Mouse (Mus musculus): ENCODE results near the gene Hlx. TPM values are rescaled to one million over a fixed set of nuclear protein-coding genes. Genes with fewer than 3 reads are reported as not detected.

The Hlx gene
- polyA plus RNA-seq, 1 experiment from 2014 or later, result 10.5 TPM

DNA sequence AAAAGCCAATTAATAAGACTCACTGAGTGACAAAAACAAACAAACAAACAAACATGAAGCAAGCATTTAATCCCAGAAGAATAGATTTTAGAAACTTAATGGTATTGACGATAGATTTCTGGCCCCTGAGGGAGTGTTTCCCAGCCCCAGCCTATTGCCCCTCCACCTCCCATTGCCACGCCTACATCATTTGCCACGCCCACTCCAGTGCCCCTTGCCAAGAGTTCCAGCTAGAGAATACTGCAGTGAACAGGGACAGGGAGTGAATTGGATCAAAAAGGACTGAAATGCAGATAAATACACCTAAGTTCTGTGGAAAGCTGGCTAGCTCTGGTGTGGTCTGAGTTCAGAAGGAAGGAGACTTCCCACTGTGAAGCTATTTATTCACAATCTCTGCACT is 31.4 kb upstream of the Hlx start:
- ATAC-seq (ENCODE audit: insufficient number of reproducible peaks, low FRiP score, low TSS enrichment, low read depth) (no peak), DNase-seq (ENCODE audit: low spot score) (no peak)

DNA sequence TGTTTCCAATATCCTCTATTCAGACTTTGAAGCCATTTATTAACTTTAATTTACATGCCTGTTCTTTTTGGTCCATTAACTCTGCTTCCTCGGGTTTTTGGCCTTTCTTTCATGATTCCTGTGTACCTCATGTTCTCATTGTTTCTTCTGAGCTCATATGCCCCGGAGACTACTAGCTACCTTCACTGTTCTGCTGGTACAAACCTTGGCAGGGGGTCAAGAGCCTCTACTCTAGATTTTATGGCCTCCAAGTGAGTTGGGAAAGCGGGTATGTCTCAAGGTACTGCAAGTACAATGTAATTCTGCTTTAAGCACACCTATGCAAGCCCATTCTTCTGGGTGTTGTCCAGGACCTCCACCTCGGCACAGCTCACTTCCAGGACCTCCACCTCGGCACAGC is 30.5 kb upstream of the Hlx start:
- H3K9me3 ChIP-seq (ENCODE audit: control insufficient read depth, low read length), result no peaks in the 10 kb centered on the region
- H3K27ac ChIP-seq (replicated peaks; ENCODE audit: low read depth, low read length), result no peak overlapping the region
- DNase-seq (ENCODE audit: low spot score) (no peak), ATAC-seq (ENCODE audit: insufficient number of reproducible peaks, low FRiP score, low TSS enrichment, low read depth) (no peak)
- H3K4me1 ChIP-seq (ENCODE audit: control insufficient read depth, insufficient read depth, low read length), result no peaks in the 10 kb centered on the region
- no peaks in the 10 kb centered on the region for H3K27me3 ChIP-seq (ENCODE audit: control insufficient read depth, insufficient read depth, low read length)
- no peak overlapping the region for H3K9ac ChIP-seq (ENCODE audit: low read length)
- 66% methylated on average over 5 of the region's 5 CpGs for WGBS
- no peak overlapping the region for H3K4me2 ChIP-seq (ENCODE audit: low read depth, severe bottlenecking)
- no peaks in the 10 kb centered on the region for H3K36me3 ChIP-seq (ENCODE audit: control insufficient read depth, insufficient read depth, low read length)
- H3K4me3 ChIP-seq (ENCODE audit: low read depth, low read length), result no peak overlapping the region

More for the DNA sequence above, 31.4 kb upstream of the Hlx start:
- no peaks in the 10 kb centered on the region for H3K36me3 ChIP-seq (ENCODE audit: control insufficient read depth, insufficient read depth, low read length)
- no peaks in the 10 kb centered on the region for H3K4me1 ChIP-seq (ENCODE audit: control insufficient read depth, insufficient read depth, low read length)
- H3K9me3 ChIP-seq (ENCODE audit: control insufficient read depth, low read length), result no peaks in the 10 kb centered on the region
- no peak overlapping the region for H3K4me2 ChIP-seq (ENCODE audit: low read depth, severe bottlenecking)
- no peak overlapping the region for H3K27ac ChIP-seq (replicated peaks; ENCODE audit: low read depth, low read length)
- no peak overlapping the region for H3K4me3 ChIP-seq (ENCODE audit: low read depth, low read length)
- no peak overlapping the region for H3K9ac ChIP-seq (ENCODE audit: low read length)
- 46% methylated on average over 3 of the region's 3 CpGs for WGBS
- no peaks in the 10 kb centered on the region for H3K27me3 ChIP-seq (ENCODE audit: control insufficient read depth, insufficient read depth, low read length)

DNA sequence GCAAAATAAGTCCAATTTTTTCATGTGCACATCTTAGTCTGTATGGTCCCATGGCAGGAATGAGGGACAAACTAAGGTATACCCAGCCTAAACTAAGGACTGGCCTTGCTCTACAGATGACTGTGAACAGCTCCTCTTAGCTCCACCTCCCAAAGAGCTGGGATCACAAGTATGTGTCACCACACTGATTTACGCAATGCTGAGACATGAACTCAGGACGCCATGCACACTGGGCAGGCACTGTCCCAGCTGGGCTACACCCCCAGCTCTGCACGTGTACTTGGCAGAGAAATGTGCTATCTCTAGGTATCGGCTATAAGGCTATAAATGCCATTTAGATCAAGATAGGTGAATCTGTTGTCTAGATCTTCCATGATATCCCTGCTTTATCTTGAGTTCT is 29.6 kb upstream of the Hlx start:
- no peaks in the 10 kb centered on the region for H3K36me3 ChIP-seq (ENCODE audit: control insufficient read depth, insufficient read depth, low read length)
- no peak overlapping the region for H3K4me3 ChIP-seq (ENCODE audit: low read depth, low read length)
- DNase-seq (ENCODE audit: low spot score), result no peak
- H3K9ac ChIP-seq (ENCODE audit: low read length), result no peak overlapping the region
- no peaks in the 10 kb centered on the region for H3K9me3 ChIP-seq (ENCODE audit: control insufficient read depth, low read length)
- ATAC-seq (ENCODE audit: insufficient number of reproducible peaks, low FRiP score, low TSS enrichment, low read depth), result no peak
- no peak overlapping the region for H3K27ac ChIP-seq (replicated peaks; ENCODE audit: low read depth, low read length)
- no peaks in the 10 kb centered on the region for H3K4me1 ChIP-seq (ENCODE audit: control insufficient read depth, insufficient read depth, low read length)
- 75% methylated on average over 4 of the region's 4 CpGs for WGBS
- no peak overlapping the region for H3K4me2 ChIP-seq (ENCODE audit: low read depth, severe bottlenecking)
- H3K27me3 ChIP-seq (ENCODE audit: control insufficient read depth, insufficient read depth, low read length), result no peaks in the 10 kb centered on the region

DNA sequence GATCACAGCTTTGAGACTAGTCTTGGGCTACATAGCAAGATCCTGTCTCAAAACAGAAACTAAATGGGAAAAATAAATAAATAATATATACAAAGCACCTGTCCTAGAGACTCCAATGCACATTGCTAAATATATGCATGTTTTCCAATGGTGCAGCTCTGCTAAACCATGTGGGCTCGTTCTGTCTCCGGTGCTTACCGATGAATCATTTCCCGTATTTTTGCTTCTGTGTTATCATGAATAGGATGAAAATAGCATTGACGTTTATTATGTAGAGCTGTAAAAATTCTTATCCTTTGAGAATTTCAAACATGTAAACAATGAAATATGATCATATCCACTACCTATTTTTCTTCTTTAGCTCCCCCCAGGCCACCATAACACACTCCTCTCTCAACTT is 20.3 kb upstream of the Hlx start:
- Histone ChIP-seq H3K9ac (ENCODE audit: low read length) (no peak overlapping the region), H3K4me2 (ENCODE audit: low read depth, severe bottlenecking) (no peak overlapping the region), H3K27me3 (ENCODE audit: control insufficient read depth, insufficient read depth, low read length) (no peaks in the 10 kb centered on the region), H3K27ac (replicated peaks; ENCODE audit: low read depth, low read length) (no peak overlapping the region), H3K4me3 (ENCODE audit: low read depth, low read length) (no peak overlapping the region), H3K9me3 (ENCODE audit: control insufficient read depth, low read length) (no peaks in the 10 kb centered on the region), H3K36me3 (ENCODE audit: control insufficient read depth, insufficient read depth, low read length) (no peaks in the 10 kb centered on the region), H3K4me1 (ENCODE audit: control insufficient read depth, insufficient read depth, low read length) (no peaks in the 10 kb centered on the region)
- ATAC-seq (ENCODE audit: insufficient number of reproducible peaks, low FRiP score, low TSS enrichment, low read depth), result no peak
- DNase-seq (ENCODE audit: low spot score), result no peak
- WGBS, result 90% methylated on average over 5 of the region's 5 CpGs

DNA sequence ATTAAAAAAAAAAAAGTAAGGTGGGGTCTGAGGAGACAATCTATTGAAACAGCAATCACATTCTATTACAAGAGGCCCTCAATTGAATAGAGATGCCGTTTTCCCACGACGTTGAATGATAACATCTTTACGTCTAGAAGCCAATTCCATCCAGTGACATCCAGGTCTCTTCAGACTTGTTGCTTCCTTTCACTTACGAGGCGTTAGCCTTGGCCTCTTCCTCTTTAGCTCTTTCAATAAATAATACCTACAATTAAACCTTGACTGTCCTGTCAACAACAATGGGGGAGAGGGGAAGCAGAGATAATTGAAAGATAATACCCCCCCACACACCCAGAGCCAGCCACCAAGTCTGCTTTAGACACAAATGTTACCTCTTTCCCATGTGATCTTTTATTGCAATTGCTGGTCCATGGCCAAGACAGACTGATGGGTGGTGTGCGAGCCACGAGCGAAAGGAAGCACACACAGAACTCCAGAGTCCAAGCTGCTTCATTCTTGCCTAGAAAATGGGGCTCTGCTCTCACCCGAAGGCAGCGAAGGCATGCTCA is 17.8 kb upstream of the Hlx start:
- Histone ChIP-seq H3K4me1 (ENCODE audit: control insufficient read depth, insufficient read depth, low read length) (no peaks in the 10 kb centered on the region), H3K27me3 (ENCODE audit: control insufficient read depth, insufficient read depth, low read length) (no peaks in the 10 kb centered on the region), H3K4me3 (ENCODE audit: low read depth, low read length) (no peak overlapping the region), H3K36me3 (ENCODE audit: control insufficient read depth, insufficient read depth, low read length) (no peaks in the 10 kb centered on the region), H3K9me3 (ENCODE audit: control insufficient read depth, low read length) (no peaks in the 10 kb centered on the region), H3K4me2 (ENCODE audit: low read depth, severe bottlenecking) (no peak overlapping the region), H3K9ac (ENCODE audit: low read length) (no peak overlapping the region), H3K27ac (replicated peaks; ENCODE audit: low read depth, low read length) (no peak overlapping the region)
- 84% methylated on average over 11 of the region's 11 CpGs for WGBS
- DNase-seq (ENCODE audit: low spot score) (no peak), ATAC-seq (ENCODE audit: insufficient number of reproducible peaks, low FRiP score, low TSS enrichment, low read depth) (no peak)

DNA sequence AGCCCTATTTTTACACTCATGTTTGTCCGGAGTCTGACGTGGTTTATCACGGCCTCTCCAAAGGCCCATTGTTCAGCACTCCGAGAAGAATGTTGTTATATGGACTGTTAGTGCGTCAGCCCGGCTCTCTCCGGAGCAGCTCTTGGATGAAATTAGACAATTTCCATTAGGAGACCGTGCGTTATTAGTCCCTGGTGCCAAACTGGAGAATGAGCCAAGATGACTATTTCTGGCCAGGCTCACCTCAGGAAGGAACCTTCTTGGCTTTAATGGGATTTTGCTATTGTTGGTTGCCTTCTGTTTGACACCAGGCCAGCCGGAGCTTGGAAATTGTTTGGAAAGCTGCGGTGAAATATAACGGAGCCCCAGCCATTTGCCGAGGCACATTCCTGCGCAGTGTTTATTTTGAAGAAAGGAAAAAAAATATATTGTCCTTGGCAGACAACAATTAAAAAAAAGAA is 16.3 kb upstream of the Hlx start:
- Histone ChIP-seq H3K4me3 (ENCODE audit: low read depth, low read length) (no peak overlapping the region), H3K4me1 (ENCODE audit: control insufficient read depth, insufficient read depth, low read length) (no peaks in the 10 kb centered on the region), H3K4me2 (ENCODE audit: low read depth, severe bottlenecking) (no peak overlapping the region), H3K36me3 (ENCODE audit: control insufficient read depth, insufficient read depth, low read length) (no peaks in the 10 kb centered on the region), H3K9ac (ENCODE audit: low read length) (no peak overlapping the region), H3K27me3 (ENCODE audit: control insufficient read depth, insufficient read depth, low read length) (no peaks in the 10 kb centered on the region), H3K9me3 (ENCODE audit: control insufficient read depth, low read length) (no peaks in the 10 kb centered on the region), H3K27ac (replicated peaks; ENCODE audit: low read depth, low read length) (no peak overlapping the region)
- 84% methylated on average over 14 of the region's 14 CpGs for WGBS
- no peak for DNase-seq (ENCODE audit: low spot score)
- ATAC-seq (ENCODE audit: insufficient number of reproducible peaks, low FRiP score, low TSS enrichment, low read depth), result no peak

DNA sequence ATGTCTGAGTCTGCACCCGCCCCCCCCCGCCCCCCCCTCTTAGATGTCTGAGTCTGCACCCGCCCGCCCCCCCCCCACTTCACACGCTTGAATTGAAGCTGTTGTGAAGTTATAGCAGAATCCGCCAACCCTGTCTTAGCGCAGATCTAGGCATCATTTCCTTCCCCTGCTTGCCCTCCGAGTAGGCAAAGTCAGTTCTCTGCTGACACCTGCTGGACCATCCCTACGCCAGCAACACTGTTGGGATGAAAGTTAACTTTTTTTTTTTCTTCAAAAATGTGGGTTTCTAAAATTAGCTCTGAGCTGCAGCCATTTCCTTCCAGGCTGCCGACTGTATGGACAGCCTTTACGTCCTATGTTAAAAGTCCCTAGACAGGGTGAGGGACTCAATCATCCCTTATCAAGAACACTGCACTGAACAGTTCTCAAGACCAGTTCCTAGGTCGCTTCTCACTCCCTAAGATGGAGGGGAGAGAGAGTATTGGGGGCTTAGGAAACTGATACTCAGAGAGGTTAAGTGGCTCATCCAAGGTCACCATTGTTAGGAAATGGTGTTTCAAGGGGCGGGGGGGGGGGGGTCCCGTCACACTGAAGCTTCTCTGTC is 5.6 kb upstream of the Hlx start:
- no peak overlapping the region for H3K27ac ChIP-seq (replicated peaks; ENCODE audit: low read depth, low read length)
- ATAC-seq (ENCODE audit: insufficient number of reproducible peaks, low FRiP score, low TSS enrichment, low read depth), result no peak
- 7% methylated on average over 13 of the region's 14 CpGs for WGBS

DNA sequence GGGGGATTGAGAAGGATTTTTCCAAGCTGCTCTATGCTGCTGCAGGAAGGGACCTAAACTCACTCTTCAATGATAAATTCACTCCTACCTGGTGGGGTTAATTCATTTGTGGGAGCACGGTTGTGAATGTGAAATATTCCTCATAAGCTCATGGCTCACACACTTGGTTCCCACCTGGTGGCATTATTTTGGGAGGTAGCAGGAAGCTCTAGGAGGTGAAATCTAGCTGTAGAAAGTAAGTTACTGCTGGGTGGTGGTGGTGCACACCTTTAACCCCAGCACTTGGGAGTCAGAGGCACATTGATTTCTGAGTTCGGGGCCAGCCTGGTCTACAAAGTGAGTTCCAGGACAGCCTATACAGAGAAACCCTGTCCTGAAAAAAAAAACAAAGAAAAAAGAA is 4.8 kb upstream of the Hlx start:
- Histone ChIP-seq H3K4me2 (ENCODE audit: low read depth, severe bottlenecking) (no peak overlapping the region), H3K4me1 (ENCODE audit: control insufficient read depth, insufficient read depth, low read length) (no peaks in the 10 kb centered on the region), H3K27ac (replicated peaks; ENCODE audit: low read depth, low read length) (no peak overlapping the region), H3K9me3 (ENCODE audit: control insufficient read depth, low read length) (no peaks in the 10 kb centered on the region), H3K9ac (ENCODE audit: low read length) (no peak overlapping the region), H3K4me3 (ENCODE audit: low read depth, low read length) (no peak overlapping the region), H3K27me3 (ENCODE audit: control insufficient read depth, insufficient read depth, low read length) (peaks cover 46% of the 10 kb centered on the region), H3K36me3 (ENCODE audit: control insufficient read depth, insufficient read depth, low read length) (no peaks in the 10 kb centered on the region)
- ATAC-seq (ENCODE audit: insufficient number of reproducible peaks, low FRiP score, low TSS enrichment, low read depth), result no peak
- DNase-seq (ENCODE audit: low spot score), result no peak
- WGBS, result 28% methylated on average over 2 of the region's 2 CpGs

More for the DNA sequence above, 5.6 kb upstream of the Hlx start:
- Histone ChIP-seq H3K36me3 (ENCODE audit: control insufficient read depth, insufficient read depth, low read length) (no peaks in the 10 kb centered on the region), H3K4me3 (ENCODE audit: low read depth, low read length) (no peak overlapping the region), H3K9me3 (ENCODE audit: control insufficient read depth, low read length) (no peaks in the 10 kb centered on the region), H3K4me2 (ENCODE audit: low read depth, severe bottlenecking) (no peak overlapping the region), H3K27me3 (ENCODE audit: control insufficient read depth, insufficient read depth, low read length) (peaks cover 42% of the 10 kb centered on the region), H3K9ac (ENCODE audit: low read length) (no peak overlapping the region), H3K4me1 (ENCODE audit: control insufficient read depth, insufficient read depth, low read length) (no peaks in the 10 kb centered on the region)
- peak; percentile 70 for DNase-seq (ENCODE audit: low spot score)

DNA sequence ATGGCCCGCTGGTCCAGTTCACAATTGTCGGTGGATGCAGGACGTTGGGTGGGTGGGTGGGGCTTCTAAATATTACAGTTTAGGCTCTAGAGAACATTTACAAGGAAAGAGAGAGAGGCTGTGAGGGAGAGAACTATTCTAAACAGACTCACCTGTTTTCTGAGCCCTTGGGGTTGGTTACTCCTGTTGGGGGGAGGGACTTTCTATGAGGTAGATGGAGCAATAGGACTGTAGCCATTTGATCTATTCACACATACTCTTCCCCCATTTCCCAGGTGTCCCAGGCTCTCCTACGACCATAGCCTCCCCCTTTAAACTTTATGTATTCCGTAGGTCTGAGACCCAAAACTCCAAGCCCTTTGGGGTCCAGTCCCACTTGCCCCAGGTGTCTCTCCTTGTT is 3.8 kb upstream of the Hlx start:
- Histone ChIP-seq H3K4me1 (ENCODE audit: control insufficient read depth, insufficient read depth, low read length) (0 out of 2 replicates have a peak, but pooled peaks cover 4% of the 10 kb centered on the region), H3K27me3 (ENCODE audit: control insufficient read depth, insufficient read depth, low read length) (peaks cover 53% of the 10 kb centered on the region), H3K36me3 (ENCODE audit: control insufficient read depth, insufficient read depth, low read length) (no peaks in the 10 kb centered on the region), H3K9ac (ENCODE audit: low read length) (no peak overlapping the region), H3K4me3 (ENCODE audit: low read depth, low read length) (no peak overlapping the region), H3K4me2 (ENCODE audit: low read depth, severe bottlenecking) (no peak overlapping the region), H3K9me3 (ENCODE audit: control insufficient read depth, low read length) (no peaks in the 10 kb centered on the region), H3K27ac (replicated peaks; ENCODE audit: low read depth, low read length) (no peak overlapping the region)
- ATAC-seq (ENCODE audit: insufficient number of reproducible peaks, low FRiP score, low TSS enrichment, low read depth), result no peak
- WGBS, result 5% methylated on average over 5 of the region's 5 CpGs
- no peak for DNase-seq (ENCODE audit: low spot score)

All from limb, embryonic 11.5 days (tissue).